Mouse (Mus musculus) cerebellum, adult 9-10 months (tissue): ENCODE data around the gene Gemin4.

Source experiments
- DNase-seq: peaks from one replicate; pipeline ENCODE4 v3.0.0; 2022

Gemin4 gene

DNA sequence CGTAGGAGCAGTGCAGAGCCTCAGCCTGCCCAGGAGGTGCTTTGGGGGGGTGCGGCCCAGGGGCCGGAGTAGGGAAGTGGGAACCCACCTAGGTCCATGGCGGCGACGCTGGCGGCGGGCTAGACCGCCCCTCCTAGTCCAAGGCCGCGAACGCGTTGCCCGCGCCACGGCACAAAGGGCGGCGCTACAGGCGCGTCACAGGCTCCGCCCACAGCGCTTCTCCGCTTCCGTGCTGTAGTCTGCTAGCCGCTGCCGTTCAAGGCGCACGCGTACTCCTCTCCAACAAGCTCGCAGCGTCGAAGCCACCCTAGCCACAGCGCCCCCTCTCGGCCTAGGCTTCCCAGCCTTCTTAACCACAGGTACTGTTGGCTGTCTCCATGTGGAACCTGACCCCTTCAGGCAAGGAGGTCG, at the start of gene Gemin4, which contains the start of gene Dbil5:
Gene Gemin4 (minus strand): TSS at position 275 of the 411 bp plus-strand sequence.
Gene Dbil5 (plus strand): TSS at position 219 of the 411 bp plus-strand sequence.
- peak; percentile 97 for DNase-seq

DNA sequence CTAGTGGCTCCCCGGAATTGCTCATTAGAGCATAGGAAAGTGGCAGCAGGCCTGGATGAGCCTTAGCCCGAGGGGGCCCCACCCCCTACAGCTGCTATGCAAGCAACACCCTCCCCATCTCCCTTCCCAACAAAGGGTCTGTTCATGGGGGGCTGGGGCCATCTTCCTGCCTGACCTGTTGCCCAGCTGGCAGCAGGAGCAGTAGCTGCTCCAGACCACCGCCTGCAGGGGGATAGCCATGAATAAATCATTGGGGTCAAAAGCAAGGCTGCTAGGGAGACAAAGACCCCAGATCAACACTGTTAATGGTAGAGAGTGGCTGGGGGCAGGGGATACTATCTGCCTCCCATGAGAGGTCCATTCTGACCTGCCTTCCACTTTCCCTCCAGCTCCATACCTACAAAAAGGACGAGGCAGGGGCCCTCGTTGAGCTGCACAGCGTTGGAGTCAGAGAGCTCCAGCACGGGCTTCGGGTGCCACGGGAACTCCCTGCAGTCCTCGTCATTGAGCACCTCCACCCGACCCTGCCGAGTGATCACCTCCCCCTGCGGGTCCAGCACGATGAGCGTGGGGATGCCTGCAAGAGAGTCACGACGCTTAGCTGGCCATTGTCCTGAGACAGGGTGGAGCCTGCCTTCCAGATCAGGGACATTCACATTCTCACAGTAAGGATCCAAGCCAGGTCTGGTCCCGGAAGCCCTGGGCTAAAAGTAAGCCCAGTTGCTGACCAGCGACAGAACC, 45.3 kb upstream of the Gemin4 start:
- no peak for DNase-seq

DNA sequence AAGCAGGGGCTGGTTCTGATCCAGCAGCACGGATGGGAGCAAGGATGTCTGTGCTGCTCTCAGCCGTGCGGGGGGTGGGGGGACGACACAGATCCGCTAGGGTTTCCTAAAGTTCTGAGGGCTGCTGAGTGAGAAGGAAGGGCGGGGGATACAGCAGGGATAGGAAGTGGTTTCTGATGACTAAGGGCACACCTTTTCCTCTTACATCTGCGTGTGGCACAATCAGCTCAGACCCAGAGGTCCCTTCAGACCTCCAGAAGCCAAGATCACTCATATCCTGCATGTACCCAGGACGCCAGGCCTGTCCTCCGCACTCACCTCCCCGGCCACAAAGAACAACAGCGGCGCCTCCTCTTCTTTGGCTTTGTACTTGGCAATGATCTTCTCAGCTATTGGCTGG, 43.8 kb upstream of the Gemin4 start:
- no peak for DNase-seq

DNA sequence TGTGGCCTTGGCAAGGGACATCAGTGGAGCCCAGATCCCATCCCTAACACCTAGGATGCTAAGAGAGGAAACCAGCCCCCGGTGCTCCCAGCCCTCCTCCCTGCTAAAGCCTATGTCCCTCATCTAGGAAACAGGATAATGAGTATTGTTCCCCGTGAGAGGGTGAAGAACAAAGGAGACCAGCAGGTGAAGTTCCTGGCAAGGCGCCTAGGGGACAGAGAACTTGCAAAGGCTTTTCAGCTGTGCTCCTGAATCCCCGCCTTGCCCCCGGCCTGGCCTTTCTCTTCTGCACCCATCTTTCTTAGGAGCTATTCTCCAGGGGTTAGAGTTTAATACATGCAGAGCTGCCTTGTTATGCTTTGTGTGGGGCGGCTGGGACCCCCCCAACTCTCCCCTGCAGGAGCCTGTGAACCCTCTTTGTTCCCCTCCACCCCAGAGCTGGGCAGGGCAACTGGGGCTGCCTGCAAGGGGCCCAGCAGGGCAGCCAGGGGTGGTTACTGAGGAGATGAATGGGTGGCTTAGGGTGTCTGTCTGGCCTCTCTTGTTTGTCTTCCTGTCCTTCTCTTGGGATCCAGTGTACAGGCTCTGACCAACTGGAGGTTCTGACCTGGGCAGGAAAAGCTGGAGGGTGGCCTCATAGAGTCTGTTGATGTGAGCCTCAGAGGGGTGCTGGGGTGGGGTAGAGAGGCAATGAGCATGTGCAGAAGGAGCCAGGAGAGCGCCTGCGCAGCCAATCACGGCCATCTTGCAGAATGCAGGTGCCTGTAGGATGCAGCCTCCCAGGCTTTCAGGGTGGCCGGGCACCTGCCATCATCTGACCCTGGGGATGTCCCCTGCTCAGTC, 43.0 kb upstream of the Gemin4 start:
- no peak for DNase-seq

DNA sequence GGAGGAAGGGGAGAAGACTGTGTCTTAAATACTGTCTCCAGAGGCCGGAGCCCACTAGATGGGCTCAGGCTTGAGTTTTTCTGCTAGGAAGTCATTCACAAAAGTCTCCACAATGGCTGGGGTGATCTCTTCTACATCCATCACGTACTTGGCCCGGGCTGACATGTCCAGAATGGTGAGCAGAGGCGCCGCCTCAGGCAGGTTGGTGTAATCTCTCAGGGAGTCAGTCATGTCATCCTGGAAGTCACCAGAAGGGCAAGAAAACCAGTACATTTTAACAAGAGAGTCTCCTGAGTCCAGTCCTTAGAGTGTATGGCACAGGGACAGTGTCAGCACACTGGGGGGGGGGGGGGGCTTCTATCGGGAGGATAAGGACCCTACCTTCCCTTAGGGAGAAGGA, 41.0 kb upstream of the Gemin4 start:
- DNase-seq, result no peak

DNA sequence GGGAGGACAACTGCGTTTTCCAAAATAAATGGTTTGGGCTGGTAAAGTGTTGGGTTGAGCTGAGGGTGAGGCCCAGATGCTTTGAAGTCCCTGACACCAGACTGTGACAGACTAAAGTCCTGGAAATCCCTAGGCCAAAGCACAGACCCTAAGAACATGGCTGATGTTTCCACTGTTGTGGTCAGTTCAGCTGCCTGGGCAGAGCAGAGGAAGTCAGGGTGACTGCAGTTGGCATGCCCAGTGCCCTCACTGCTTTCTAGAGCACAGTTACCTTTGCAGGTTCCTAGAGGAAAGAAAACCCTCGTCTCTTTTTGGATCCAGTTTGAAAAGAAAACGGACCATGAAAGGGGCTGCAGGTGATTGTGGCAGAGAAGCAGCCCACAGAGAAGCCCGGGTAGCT, 39.9 kb upstream of the Gemin4 start:
- no peak for DNase-seq

DNA sequence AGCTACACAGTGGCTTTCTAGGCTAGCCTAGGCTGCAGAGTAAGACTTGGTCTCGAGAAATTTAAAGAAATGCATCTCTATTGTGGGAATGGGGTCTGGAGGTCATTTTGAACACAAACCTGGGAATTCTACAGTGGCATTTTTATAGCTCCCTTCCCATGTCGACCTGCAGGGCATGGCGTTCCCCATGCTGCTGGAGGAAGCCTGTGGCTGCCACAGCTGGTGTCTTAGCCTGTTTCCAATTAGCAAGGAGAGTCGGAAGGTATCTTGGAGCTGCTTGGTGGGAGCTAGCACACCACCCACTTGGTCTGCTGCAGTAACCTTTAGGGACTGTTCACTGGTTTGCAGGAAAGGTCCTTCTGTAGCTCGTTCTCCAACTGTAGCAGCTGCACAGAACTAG, 38.7 kb upstream of the Gemin4 start:
- DNase-seq, result no peak

DNA sequence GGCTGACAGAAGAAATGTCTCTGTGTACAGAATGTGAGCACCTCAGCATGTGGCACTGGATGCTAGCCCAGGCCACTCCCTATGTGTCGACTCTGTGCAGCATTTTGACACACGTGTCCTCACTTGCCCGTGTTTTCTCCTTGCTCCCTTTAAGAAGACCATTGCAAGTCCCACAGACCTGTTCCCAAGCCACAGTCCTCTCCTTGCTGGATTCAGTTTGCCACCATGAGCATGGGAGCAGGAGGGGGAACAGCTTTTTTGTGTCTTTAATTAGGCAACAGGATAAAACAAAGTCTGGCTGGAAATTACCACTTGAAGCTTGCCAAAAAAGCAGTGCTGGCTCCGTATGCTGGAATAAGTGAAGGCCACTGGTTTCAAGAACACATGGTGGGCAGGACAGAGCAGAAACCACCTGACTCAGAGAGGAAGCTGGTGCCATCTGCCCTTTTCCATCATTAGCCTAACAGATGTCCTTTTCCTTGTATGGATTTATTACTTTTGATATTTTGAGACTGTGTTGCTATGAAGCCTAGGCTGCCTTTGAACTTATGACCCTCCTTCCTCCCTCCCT, 38.1 kb upstream of the Gemin4 start:
- DNase-seq, result peak; percentile 95

DNA sequence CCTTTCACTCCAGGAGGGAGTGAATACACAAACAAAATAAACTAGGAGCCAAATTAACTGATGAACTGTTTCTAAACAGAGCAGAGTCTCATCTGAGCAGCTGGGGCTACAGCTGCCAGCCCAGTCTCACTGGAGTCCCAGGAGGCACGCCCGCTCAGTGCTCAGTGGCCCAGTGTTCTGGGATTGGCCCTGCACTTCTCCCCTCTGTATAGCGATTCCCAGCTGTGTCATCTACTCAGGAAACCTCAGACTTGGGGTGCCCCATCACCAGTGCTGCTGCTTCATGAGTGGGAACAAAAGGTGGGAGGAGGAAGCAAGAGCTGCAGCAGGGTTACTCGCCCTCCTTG, 36.4 kb upstream of the Gemin4 start:
- no peak for DNase-seq

DNA sequence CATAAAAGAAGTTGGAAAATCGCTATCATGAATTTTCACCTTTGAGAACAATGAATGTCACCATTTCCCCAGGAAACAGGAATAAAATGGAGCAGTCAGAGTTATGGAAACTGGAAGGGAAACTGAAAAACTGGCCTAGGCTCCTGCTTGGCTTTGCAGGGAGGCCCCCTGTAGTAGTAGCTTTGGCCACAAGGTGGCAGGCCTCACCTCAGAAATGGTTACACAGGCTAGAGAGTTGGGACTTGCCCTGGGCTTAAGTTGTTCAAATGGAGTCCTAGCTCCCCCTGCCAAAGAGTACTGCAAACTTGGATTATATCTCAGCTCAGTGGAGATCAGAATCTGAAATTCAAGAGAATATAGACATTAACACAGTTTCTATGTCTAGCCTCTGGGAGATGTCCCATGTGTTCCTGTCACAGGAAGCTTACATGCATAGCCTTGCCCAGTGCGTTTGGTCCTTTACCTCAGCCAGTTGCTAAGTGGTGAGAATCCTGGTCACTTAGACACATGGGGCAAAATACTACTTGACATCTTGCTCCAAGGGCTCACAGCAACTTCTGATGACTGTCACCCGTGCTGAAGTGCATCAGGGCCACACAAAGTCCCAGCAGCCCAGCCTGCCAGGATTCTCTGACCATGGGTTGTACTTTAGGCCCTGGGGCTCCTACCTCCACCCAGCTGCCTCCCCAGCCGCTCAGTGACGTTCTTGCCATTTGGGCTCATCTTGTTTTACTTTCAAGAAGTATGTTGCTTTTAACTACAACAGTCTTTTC, 35.9 kb upstream of the Gemin4 start:
- peak; percentile 93 for DNase-seq

DNA sequence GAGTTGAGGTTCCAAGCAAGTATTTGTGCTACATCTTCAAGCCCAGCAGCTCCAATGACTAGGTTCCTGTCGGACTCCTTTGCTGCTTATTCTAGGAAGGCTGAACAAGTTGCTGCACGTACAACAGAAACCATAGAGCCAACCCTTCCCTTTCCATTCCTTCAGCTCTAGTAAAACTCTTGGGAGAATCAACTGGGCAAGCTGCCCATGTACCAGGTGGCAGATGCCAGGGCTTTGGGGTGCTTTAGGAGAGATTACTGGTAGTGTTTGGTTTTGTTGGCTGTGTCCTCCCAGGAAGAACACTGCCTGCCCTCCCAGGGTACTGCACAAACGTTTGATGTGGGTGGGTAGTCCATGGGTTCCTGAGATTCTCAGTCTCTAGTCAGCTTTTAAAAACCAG, 34.6 kb upstream of the Gemin4 start:
- peak; percentile 83 for DNase-seq

DNA sequence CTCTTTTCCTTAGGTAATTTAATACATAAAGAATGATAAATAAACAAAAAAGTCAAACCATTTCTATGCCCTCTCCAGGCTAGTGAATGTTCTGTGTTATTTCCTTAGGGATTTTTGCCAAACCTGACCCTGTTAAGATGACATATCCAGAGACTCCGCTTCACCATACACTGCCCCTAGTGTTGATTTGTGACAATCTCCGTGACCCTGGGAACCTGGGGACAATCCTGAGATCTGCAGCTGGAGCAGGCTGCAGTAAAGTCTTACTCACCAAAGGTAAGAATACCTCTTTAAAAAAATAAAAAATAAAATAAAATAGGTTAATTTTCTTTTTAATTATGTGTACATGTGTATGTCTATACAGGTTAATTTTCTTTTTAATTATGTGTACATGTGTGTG, 29.8 kb upstream of the Gemin4 start:
- DNase-seq, result no peak

DNA sequence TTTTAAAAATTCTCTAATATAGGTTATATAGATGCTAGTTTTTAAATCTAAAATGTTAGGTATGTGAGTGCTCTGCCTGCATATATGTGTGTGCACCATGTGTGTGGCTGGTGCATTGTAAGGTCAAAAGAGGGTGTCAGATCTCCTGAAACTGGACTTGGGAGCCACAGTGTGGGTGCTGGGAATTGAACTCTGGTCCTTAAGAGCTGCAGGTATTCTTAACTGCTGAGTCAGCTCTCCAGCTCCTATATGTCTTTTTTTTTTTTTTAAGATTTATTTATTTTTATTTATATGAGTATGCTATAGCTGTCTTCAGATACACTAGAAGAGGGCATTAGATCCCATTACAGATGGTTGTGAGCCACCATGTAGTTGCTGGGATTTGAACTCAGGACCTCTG, 29.0 kb upstream of the Gemin4 start:
- no peak for DNase-seq

DNA sequence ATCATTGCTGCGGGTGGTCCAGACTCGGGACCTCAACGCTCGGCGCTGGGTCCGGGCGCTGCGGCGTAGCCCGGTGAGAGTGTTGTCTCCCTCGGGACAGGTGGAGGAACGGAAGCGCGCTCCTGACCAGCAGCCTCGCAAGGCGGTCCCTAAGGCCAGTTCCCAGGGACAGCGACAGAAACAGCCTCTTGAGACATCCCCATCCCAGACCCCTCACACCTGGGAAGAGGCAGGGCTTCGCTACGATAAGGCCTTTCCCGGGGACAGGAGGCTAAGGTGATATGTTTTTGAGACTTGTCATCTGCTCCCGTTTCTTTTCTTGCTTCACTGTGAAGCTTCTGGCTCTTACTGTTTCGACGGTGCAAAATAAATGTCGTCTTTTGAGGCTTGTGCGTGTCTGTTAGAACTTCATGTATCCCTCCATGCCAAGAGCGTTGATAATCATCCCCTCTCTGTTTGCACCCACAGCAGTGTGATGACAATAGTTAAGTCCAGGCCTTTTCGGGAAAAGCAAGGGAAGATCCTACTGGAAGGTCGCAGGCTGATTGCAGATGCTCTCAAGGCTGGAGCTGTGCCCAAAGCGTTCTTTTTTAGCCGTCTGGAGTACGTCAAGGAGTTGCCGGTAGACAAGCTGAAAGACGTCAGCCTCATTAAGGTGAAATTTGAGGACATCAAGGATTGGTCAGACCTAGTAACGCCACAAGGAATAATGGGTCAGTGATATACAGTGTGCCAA, 26.5 kb upstream of the Gemin4 start:
- peak; percentile 42 for DNase-seq

DNA sequence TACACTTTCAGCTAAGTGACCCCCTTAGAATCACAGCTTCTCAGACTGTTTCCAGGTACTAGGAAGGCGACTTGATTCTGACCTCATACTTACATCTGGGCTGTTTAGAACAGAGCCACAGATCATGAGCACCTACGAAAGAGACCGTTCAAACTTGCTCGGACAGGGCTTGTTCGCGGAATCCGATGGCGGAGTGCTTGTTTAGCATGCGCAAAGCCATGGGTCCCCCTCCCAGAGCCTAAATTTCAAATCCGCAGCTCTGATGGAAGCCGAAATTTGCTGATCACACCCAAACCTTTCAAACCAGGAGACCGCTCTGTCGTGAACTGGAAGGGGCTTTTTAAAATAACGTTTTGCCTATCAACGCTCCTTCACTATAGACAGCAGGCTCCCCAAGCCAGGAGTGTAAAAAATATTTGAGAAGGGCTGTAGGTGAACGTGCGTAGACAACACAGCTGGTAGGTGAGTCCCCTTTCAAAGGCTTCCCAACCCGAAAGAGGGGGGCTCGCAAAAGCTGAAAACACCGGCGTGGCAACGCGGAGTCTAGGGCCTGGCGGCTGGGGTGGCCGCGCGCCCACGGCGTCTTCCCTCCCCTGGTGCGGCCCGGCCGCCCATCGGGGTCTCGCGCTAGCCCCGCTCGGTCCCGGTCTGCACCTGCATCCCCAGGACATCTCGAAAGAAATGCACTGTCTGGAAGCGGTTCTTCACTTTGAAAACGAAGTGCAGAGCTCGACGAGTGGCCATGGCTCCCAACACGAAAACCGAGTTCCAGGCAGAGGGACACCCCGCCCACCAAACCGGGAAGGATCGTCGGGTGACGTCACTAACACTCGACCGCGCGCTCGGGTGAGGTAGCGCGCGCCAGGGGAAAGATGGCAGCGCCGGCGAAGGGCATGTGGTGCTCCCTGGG, 25.7 kb upstream of the Gemin4 start, which contains the start of the genes Mrm3 and Glod4:
Gene Mrm3 (plus strand): TSS at position 815 of the 910 bp plus-strand sequence.
Gene Glod4 (minus strand): TSS at position 825 of the 910 bp plus-strand sequence.
- DNase-seq, result peak; percentile 91

DNA sequence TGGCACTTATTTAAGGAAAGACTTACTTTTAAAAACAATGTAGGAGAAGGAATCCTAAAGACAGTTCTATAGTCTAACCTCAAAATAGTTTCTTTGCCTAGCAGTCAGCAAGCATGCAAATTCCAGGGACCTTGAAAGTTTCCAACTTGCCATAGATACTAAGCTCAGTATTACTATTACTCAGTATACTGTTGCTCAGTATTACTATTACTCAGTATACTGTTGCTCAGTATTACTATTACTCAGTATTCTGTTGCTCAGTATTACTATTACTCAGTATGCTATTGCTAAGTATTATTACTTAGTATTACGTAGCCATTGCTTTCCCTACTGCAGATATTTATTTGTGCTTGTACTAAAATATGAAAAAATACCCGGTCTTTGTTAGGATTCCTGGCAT, 22.3 kb upstream of the Gemin4 start:
- DNase-seq, result no peak

DNA sequence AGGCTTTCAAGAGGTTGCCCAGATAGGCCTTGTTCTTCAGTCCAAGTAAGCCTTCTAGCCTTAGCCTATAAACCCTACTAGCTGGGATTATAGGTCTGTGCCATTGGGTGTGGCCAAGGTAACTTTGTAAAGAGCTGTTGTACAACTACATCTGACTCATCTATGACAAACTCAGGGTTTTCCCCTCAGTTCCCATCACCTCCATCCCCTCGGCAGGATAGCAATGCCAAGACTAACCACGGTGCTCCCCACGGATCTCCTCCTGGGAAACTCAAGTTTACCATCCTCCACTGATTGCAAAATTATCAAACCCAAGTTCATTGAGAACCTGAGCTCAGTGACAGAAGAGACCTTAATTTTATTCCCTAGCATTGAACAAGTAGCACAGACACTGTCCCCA, 18.7 kb upstream of the Gemin4 start:
- no peak for DNase-seq

DNA sequence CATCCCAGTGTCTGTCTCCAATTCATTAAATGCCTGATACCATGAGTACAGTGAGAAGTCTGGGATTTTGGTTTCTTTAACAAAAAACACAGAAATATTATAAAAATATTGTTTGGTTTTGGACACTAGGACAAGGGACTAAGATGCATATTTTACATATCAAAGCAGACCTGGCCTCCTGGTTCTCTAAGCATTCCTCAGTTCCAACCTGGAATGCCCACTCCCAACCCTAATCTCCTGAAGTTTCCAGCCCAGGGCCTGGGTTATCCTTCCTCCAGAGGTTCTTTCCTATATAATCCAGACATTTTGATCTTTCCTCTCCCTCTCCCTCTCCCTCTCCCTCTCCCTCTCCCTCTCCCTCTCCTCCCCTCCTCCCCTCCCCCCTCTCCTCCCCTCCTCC, 7.6 kb upstream of the Gemin4 start:
- DNase-seq, result no peak

DNA sequence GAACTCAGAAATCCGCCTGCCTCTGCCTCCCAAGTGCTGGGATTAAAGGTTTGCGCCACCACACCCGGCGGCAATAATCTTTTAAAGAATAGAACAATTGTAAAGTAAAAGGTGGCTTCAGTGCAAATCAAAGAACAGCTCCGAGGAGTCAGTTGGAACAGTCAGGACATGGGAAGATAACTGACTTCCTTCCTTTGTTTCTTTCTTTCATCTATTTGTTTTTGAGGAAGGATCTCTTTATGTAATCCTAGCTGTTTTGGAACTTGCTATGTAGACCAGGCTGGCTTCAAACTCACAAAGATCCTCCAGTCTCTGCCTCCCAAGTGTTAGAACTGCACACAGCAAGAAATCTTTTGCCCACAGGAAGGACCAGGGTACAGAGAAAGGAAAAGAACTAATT, 7.2 kb upstream of the Gemin4 start:
- DNase-seq, result no peak

DNA sequence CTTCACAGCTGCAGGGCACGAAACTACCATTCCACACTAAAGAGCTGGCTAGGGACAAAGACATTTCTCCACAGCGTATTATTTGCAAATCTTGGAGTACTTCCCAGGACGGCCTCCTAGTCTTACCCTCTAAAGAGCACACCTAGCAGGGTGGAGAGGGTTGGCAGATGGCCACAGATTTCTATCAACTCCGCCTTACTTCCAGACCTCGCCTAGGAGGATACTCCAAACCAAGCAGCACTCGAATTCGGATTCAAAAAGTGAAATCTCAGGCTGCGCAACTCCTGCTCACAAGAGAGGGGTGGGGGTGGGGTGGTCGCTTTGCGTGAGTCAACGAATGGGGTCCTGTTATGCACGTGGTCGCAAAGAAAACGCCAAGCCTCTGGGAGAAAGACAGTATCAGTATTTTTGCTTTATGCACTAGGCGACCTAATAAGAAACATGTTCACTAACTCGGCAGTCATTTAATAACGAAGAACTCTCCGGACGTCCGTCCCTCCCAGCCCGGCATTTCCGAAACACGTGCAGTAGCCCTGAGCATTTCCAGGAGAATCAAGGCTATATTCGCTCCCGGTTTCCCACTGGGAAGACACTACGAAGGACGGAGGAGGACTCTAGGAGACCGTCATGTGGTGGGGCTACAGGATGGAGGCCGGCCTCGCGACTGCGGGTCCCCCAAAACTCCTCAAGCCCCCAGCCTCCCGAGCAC, 629 bp downstream of the Gemin4 start:
- DNase-seq, result peak; percentile 59
